Mouse (Mus musculus): Measurements from ENCODE around the gene Wdr20. TPM values are rescaled to one million over a fixed set of nuclear protein-coding genes. Genes with fewer than 3 reads are reported as not detected.
"Not testable (repeated sequence)": the region's sequence is repeated elsewhere in the genome, so short reads cannot be mapped to it uniquely, and the experiment has no call there.

The Wdr20 gene
- polyA plus RNA-seq (2014; fragmentation: Nextera tagmentation; extraction: Ambion mirVana): 21.6 and 23.2 TPM in 2 replicates

DNA sequence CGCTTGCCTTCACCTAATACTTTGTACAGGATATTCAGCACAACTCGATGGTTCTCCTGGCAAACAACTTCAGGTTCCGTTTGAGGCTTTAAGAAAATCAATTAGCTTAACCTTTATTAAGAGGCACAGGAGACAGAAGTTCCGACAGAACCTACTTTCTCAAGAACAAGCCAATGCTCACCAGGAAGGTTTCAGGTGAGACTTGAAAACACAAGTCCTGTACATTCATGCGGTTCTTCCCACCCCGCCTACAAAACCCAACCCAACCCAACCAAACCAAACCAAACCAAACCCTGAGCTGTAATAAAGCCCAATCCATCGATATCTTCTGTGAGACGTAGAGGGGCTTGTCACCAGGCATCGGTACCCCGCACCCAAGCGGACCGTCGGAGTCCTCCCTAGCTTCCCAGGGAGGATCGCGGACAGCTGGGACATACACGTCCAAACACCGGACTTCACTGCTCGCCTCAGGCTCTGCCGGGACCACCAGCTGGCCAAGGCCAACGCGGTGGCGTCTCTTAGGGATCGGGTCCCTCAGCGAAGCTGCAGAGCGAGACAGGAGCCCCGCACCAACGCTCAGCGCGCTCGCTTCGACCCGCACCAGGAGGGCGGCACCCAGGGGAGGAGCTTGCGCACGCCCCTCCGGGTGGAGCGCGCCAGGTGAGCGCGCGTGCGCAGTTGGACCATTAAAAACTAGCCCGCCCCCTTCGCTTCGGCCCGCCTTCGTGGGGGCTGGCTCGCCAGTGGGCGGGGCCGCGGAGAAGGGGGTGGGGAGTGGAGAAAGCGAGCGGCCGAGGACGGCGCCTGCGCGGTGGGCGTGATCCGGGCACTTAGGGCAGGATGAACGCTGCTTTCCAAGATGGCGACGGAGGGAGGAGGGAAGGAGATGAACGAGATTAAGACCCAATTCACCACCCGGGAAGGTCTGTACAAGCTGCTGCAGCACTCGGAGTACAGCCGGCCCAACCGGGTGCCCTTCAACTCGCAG is at the start of gene Wdr20:
Wdr20 (plus strand) TSS at position 775 of the 988 bp plus-strand sequence.
- no peaks in the 10 kb centered on the region for H3K9me3 ChIP-seq (ENCODE audit: control insufficient read depth, low read length)
- DNase-seq (ENCODE audit: low spot score) (peak; percentile 99), ATAC-seq (ENCODE audit: insufficient number of reproducible peaks, low FRiP score, low TSS enrichment, low read depth) (peak; percentile 96)
- H3K27me3 ChIP-seq (ENCODE audit: control insufficient read depth, insufficient read depth, low read length): no peaks in the 10 kb centered on the region
- peak within 1 kb of the TSS; percentile 94 for H3K4me2 ChIP-seq (ENCODE audit: low read depth, severe bottlenecking)
- 1% methylated on average over 69 of the region's 69 CpGs for WGBS
- 0 out of 2 replicates have a peak within 1 kb of the TSS, but pooled peaks have one; percentile 47 for H3K27ac ChIP-seq (replicated peaks; ENCODE audit: low read depth, low read length)
- peak within 1 kb of the TSS; percentile 92 for H3K9ac ChIP-seq (ENCODE audit: low read length)
- peaks cover 10% of the 10 kb centered on the region for H3K4me1 ChIP-seq (ENCODE audit: control insufficient read depth, insufficient read depth, low read length)
- peak within 1 kb of the TSS; percentile 99 for H3K4me3 ChIP-seq (ENCODE audit: low read depth, low read length)
- H3K36me3 ChIP-seq (ENCODE audit: control insufficient read depth, insufficient read depth, low read length): no peaks in the 10 kb centered on the region; the same call in 1 of the 2 replicates

DNA sequence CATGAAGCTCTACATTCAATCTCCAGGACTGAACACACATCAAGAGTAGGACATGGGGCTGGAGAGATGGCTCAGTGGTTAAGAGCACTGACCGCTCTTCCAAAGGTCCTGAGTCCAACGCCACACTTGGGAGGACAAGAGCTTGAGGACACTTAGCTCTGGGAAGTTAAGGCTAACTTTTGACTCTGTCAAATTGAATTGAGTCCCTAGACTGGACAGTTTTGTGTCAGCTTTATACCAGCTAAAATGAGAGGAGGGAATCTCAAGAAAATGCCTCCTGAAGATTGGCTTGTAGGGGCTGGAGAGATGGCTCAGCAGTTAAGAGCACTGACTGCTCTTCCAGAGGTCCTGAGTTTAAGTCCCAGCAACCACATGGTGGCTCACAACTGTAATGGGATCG is 48.8 kb upstream of the Wdr20 start:
- DNase-seq (ENCODE audit: low spot score); H3K4me2 ChIP-seq (ENCODE audit: low read depth, severe bottlenecking); H3K27ac ChIP-seq (replicated peaks; ENCODE audit: low read depth, low read length); H3K9ac ChIP-seq (ENCODE audit: low read length); H3K27me3 ChIP-seq (ENCODE audit: control insufficient read depth, insufficient read depth, low read length); H3K9me3 ChIP-seq (ENCODE audit: control insufficient read depth, low read length); H3K4me1 ChIP-seq (ENCODE audit: control insufficient read depth, insufficient read depth, low read length); H3K4me3 ChIP-seq (ENCODE audit: low read depth, low read length); ATAC-seq (ENCODE audit: insufficient number of reproducible peaks, low FRiP score, low TSS enrichment, low read depth): not testable (repeated sequence)
- WGBS: 95% methylated on average over 3 of the region's 3 CpGs
- peaks cover 17% of the 10 kb centered on the region; the same call in 1 of the 2 replicates for H3K36me3 ChIP-seq (ENCODE audit: control insufficient read depth, insufficient read depth, low read length)

DNA sequence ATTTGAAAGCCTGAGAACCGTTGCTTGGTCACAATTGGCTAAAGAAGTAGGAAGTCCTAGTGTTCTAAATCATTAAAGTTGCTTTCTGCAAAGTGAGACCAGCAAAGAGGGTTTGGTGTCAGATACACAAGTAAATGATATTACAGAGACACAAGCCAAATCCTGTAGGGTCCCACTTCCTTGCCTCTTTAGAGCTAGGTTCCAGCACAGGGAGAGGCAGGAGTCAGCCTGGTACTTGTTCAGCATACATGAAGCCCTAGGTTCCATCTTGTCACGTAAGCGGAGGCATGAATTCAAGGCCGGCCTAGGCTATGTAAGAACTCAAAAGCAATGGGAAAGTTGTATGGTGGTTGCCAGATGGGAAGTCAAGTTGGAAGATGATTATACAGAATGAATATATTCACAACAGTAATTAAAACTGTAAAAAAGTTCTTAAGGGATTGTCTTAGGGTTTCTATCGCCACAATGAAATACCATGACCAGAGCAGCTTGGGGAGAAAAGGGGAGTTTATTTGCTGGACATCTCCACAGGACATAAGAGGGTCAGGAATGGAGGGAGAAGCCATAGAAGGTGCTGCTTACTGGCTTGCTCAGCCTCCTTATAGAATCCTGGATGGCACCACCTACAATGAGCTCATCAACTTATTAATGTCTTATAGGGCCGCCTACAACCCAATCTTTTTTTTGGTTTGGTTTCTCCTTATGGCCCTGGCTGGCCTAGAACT is 47.7 kb upstream of the Wdr20 start:
- WGBS: 88% methylated on average over 6 of the region's 6 CpGs
- Histone ChIP-seq H3K36me3 (ENCODE audit: control insufficient read depth, insufficient read depth, low read length) (peaks cover 20% of the 10 kb centered on the region; the same call in 1 of the 2 replicates), H3K4me2 (ENCODE audit: low read depth, severe bottlenecking) (no peak overlapping the region), H3K9ac (ENCODE audit: low read length) (no peak overlapping the region), H3K4me3 (ENCODE audit: low read depth, low read length) (no peak overlapping the region), H3K9me3 (ENCODE audit: control insufficient read depth, low read length) (no peaks in the 10 kb centered on the region), H3K4me1 (ENCODE audit: control insufficient read depth, insufficient read depth, low read length) (peaks cover 5% of the 10 kb centered on the region), H3K27ac (replicated peaks; ENCODE audit: low read depth, low read length) (no peak overlapping the region), H3K27me3 (ENCODE audit: control insufficient read depth, insufficient read depth, low read length) (no peaks in the 10 kb centered on the region)
- ATAC-seq (ENCODE audit: insufficient number of reproducible peaks, low FRiP score, low TSS enrichment, low read depth) (no peak), DNase-seq (ENCODE audit: low spot score) (no peak)

DNA sequence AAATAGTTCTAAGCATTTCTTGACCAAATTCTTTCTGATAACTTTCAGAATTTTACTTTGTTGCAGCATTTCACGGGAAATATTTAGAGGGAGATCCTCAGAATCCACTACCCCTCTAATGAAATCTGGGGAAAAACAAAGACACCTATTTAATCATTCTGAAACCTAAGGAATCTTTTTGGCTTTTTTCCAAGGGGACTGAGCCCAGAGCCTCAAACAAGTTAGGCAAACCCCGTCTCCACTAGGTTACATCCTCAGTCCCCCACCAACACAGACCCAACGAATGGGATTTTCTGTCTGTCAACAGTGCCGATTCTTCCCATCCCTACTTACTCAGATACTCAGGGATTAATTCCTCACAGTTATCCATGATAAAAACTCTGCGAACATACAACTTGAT is 44.4 kb upstream of the Wdr20 start:
- not testable (repeated sequence) for H3K4me2 ChIP-seq (ENCODE audit: low read depth, severe bottlenecking); H3K27me3 ChIP-seq (ENCODE audit: control insufficient read depth, insufficient read depth, low read length); H3K27ac ChIP-seq (replicated peaks; ENCODE audit: low read depth, low read length); H3K9me3 ChIP-seq (ENCODE audit: control insufficient read depth, low read length); H3K9ac ChIP-seq (ENCODE audit: low read length); DNase-seq (ENCODE audit: low spot score); H3K4me1 ChIP-seq (ENCODE audit: control insufficient read depth, insufficient read depth, low read length); ATAC-seq (ENCODE audit: insufficient number of reproducible peaks, low FRiP score, low TSS enrichment, low read depth); H3K4me3 ChIP-seq (ENCODE audit: low read depth, low read length)
- 91% methylated on average over 5 of the region's 5 CpGs for WGBS
- peaks cover 16% of the 10 kb centered on the region; the same call in 1 of the 2 replicates for H3K36me3 ChIP-seq (ENCODE audit: control insufficient read depth, insufficient read depth, low read length)

DNA sequence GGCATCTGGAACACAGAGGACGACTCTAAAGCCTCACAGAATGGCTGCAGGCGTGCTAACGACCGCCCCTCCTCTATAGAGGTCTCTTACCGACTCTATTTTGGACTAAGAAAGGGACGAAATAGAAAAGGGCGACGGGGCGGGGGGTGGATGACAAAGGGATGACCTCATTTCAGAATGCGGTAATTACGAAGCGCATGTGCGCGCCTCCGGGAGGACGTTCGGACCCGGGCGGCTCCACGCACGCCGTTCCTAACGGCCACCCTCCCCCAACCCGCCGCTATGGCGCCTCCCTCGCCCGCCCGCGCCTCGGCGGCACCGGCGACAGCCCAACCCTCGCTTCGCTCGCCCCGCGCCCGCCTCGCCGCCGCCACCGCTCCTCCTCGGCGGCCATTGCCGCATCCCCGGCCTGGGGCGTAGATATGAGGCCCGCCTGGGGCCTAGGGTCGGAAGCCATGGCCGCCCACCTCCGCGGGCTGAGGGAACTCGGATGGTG is 42.0 kb upstream of the Wdr20 start:
- ATAC-seq (ENCODE audit: insufficient number of reproducible peaks, low FRiP score, low TSS enrichment, low read depth): peak; percentile 66
- WGBS: under 1% methylated on average over 48 of the region's 55 CpGs

DNA sequence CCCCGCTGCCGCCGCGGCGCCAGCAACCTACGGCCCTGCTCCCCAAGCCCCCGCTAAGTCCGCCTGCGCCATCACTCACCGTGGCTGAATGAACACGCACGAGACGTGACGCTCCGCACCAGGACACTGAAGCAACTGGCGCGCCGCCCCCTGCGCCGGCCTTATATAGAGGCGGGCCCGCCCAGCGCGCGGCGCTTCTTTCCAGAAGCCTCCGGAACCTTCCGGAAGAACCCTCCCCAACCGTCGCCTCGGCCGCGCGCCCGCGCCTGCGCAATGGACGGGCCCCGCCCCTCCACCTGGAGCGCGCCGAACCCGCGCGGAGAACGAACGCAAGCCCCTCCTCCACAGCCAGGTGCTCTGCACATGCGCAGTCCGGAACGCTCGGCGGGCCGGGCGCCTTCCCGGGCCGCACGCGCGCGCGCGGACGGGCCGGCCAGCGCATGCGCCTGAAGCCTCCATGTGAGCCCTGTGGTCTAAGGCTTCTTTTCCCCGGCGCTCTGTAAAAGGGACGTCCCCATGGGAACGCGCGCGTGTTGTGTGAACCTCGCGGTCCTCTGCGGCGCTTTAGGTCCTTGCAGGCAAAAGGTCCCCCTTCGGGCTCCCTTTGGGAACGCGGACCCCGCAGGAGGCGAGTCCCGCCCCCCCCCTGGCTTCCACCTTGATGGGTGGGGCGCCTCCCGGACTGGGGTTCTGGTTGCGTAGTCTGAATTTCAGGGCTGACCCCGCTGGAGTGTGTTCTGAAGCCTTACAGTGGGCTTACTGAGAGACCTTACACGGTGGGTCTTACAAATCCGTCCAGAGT is 41.4 kb upstream of the Wdr20 start:
- peaks cover 9% of the 10 kb centered on the region for H3K4me1 ChIP-seq (ENCODE audit: control insufficient read depth, insufficient read depth, low read length)
- peak; percentile 94 for ATAC-seq (ENCODE audit: insufficient number of reproducible peaks, low FRiP score, low TSS enrichment, low read depth)
- WGBS: under 1% methylated on average over 89 of the region's 89 CpGs

More for the DNA sequence above, 42.0 kb upstream of the Wdr20 start:
- Histone ChIP-seq H3K9me3 (ENCODE audit: control insufficient read depth, low read length) (no peaks in the 10 kb centered on the region), H3K4me3 (ENCODE audit: low read depth, low read length) (peak overlapping the region; percentile 99), H3K4me2 (ENCODE audit: low read depth, severe bottlenecking) (peak overlapping the region; percentile 65), H3K9ac (ENCODE audit: low read length) (peak overlapping the region; percentile 99), H3K4me1 (ENCODE audit: control insufficient read depth, insufficient read depth, low read length) (peaks cover 6% of the 10 kb centered on the region), H3K27me3 (ENCODE audit: control insufficient read depth, insufficient read depth, low read length) (no peaks in the 10 kb centered on the region), H3K27ac (replicated peaks; ENCODE audit: low read depth, low read length) (peak overlapping the region; percentile 85), H3K36me3 (ENCODE audit: control insufficient read depth, insufficient read depth, low read length) (peaks cover 10% of the 10 kb centered on the region; the same call in 1 of the 2 replicates)
- peak; percentile 69 for DNase-seq (ENCODE audit: low spot score)

DNA sequence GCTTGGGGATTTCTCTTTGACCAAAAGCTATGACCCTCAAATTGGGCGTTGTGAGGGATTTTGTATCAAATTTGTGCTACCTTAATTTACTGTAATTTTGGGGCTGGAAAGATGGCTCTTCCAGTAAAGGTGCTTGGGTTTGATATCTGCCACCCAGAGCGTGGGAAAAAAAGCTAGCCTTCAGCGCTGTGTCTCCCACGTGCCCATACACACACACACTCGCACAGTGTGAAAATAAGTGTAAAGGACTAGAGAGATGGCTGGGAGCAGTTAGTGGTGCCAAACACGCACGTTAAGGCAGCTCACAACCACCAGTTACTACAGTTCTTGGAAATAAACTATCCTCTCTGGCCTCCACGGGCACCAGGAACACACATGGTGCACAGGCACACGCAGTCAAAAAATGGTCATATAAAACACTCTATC is 40.8 kb upstream of the Wdr20 start:
- H3K4me2 ChIP-seq (ENCODE audit: low read depth, severe bottlenecking): peak overlapping the region; percentile 44
- WGBS: 56% methylated on average over 9 of the region's 9 CpGs
- DNase-seq (ENCODE audit: low spot score) (no peak), ATAC-seq (ENCODE audit: insufficient number of reproducible peaks, low FRiP score, low TSS enrichment, low read depth) (no peak)
- peaks cover 9% of the 10 kb centered on the region for H3K4me1 ChIP-seq (ENCODE audit: control insufficient read depth, insufficient read depth, low read length)
- no peaks in the 10 kb centered on the region for H3K9me3 ChIP-seq (ENCODE audit: control insufficient read depth, low read length)
- H3K9ac ChIP-seq (ENCODE audit: low read length): peak overlapping the region; percentile 60; the same call in 1 of the 2 replicates
- H3K36me3 ChIP-seq (ENCODE audit: control insufficient read depth, insufficient read depth, low read length): peaks cover 4% of the 10 kb centered on the region; the same call in 1 of the 2 replicates
- no peaks in the 10 kb centered on the region for H3K27me3 ChIP-seq (ENCODE audit: control insufficient read depth, insufficient read depth, low read length)
- no peak overlapping the region; the same call in 1 of the 2 replicates for H3K27ac ChIP-seq (replicated peaks; ENCODE audit: low read depth, low read length)
- peak overlapping the region; percentile 99 for H3K4me3 ChIP-seq (ENCODE audit: low read depth, low read length)

More for the DNA sequence above, 41.4 kb upstream of the Wdr20 start:
- H3K27ac ChIP-seq (replicated peaks; ENCODE audit: low read depth, low read length): peak overlapping the region; percentile 85
- H3K9ac ChIP-seq (ENCODE audit: low read length): peak overlapping the region; percentile 99
- peak; percentile 100 for DNase-seq (ENCODE audit: low spot score)
- H3K4me2 ChIP-seq (ENCODE audit: low read depth, severe bottlenecking): peak overlapping the region; percentile 65
- H3K4me3 ChIP-seq (ENCODE audit: low read depth, low read length): peak overlapping the region; percentile 99
- no peaks in the 10 kb centered on the region for H3K27me3 ChIP-seq (ENCODE audit: control insufficient read depth, insufficient read depth, low read length)
- H3K36me3 ChIP-seq (ENCODE audit: control insufficient read depth, insufficient read depth, low read length): peaks cover 9% of the 10 kb centered on the region; the same call in 1 of the 2 replicates
- no peaks in the 10 kb centered on the region for H3K9me3 ChIP-seq (ENCODE audit: control insufficient read depth, low read length)

Measured in limb, embryonic 11.5 days (tissue).